Mouse (Mus musculus) effector memory CD4-positive, alpha-beta T cell, adult 7 months (primary cell): Measurements from ENCODE around the gene Olfr1062. TPM values are rescaled to one million over a fixed set of nuclear protein-coding genes. Genes with fewer than 3 reads are reported as not detected.

Experiments
- polyA plus RNA-seq: library from polyadenylated mRNA; unstranded; fragments of 100-300 nt; shearing (Covaris generic); gene quantifications from one replicate; pipeline ENCODE4 v1.2.1, GENCODE M21; 2017

The Olfr1062 gene
- not detected for polyA plus RNA-seq

DNA sequence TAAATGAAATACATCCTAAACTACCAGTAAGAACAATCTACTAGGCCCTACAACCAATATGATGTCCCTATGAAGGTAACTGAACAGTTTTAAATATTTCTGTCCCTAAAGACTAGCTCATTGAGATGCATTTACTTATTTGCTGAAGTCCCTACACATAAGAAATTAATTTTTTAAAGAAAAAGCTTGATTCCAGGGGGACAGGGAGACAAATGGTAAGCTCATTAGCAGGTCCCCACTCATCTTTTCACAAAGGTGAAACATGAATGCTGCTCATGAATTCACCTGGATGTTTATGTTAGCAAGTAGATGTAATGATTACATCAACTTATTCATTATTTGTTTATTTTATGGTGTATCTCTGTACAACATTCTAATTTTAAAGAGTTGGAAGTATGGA is at the start of gene Olfr1062:
Olfr1062 (minus strand) TSS at position 101 of the 400 bp plus-strand sequence.

GRCm38 (mm10) chr2:86456169-86456568 is 29.6 kb upstream of the Olfr1062 start, which contains the start of gene Olfr1066:
TSS of gene Olfr1066 (minus strand) at chr2:86456269.

DNA sequence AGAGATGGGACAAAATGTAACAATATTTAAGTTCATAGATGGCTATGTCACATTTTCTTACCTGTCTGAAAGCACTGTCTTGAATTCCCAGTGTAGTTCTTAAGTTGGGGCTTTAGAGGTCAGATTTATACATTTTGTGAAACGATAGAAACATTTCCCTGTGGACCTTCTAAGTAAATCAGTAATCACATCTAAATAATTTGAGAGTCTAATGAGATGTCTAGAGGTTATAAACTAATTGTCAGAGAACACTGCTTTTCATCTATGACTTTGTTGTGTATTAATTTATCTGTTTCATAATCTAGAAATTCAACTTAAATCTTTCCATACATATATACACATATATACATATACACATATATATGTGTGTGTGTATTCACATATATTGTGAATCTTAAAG is 23.9 kb upstream of the Olfr1062 start, which contains the start of gene Olfr1065:
Olfr1065 (minus strand) TSS at position 101 of the 400 bp plus-strand sequence.

GRCm38 (mm10) chr2:86413950-86414349 is 12.6 kb downstream of the Olfr1062 start, which contains the start of gene Olfr1061:
TSS of gene Olfr1061 (minus strand) at chr2:86414050.

DNA sequence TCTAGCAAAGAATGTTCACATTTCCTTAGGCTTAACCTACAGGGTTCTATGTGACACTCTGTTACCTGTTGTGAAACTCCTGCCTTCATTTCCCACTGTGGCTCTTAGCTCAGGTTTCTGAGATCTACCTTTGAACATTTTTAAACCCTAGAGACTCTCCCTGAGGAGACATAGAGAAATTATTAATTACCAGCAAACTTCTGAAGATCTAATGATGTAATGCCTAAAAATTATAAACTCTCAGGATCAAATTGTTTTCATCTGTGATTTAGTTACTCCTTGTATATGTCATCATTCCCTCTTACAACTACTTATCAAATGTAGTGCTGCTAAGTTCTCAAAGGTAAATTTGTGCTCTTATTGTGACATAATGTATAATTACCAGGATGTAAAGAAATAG is 38.1 kb downstream of the Olfr1062 start, which contains the start of gene Olfr1058:
Olfr1058 (minus strand) TSS at position 101 of the 400 bp plus-strand sequence.

DNA sequence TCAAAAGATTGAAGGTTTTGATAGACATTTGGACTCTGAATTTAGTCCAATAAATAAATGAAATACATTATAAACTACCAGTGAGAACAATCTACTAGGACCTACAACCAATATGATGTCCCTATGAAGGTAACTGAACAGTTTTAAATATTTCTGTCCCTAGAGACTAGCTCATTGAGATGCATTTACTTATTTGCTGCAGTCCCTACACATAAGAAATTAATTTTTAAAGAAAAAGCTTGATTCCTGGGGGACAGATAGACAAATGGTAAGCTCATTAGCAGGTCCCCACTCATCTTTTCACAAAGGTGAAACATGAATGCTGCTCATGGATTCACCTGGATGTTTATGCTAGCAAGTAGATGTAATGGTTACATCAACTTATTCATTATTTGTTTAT is 48.3 kb downstream of the Olfr1062 start, which contains the start of gene Olfr1057:
Olfr1057 (minus strand) TSS at position 101 of the 400 bp plus-strand sequence.

Other genes with a start within 250 kb of the Olfr1062 start
- 0.45 TPM for gene Olfr1044, start 248.9 kb downstream of the Olfr1062 start, polyA plus RNA-seq
- gene Olfr52, start 241.1 kb downstream of the Olfr1062 start, polyA plus RNA-seq: 0.38 TPM
- not detected for gene Olfr1045, start 223.7 kb downstream of the Olfr1062 start, polyA plus RNA-seq
- not detected for gene Olfr1046, start 207.4 kb downstream of the Olfr1062 start, polyA plus RNA-seq
- not detected for gene Olfr1047, start 195.3 kb downstream of the Olfr1062 start, polyA plus RNA-seq
- not detected for gene Olfr1048, start 186.5 kb downstream of the Olfr1062 start, polyA plus RNA-seq
- gene Olfr1049, start 168.4 kb downstream of the Olfr1062 start, polyA plus RNA-seq: not detected
- gene Olfr1051, start 147.7 kb downstream of the Olfr1062 start, polyA plus RNA-seq: not detected
- not detected for gene Olfr1052, start 134.3 kb downstream of the Olfr1062 start, polyA plus RNA-seq
- not detected for gene Olfr1053, start 111.5 kb downstream of the Olfr1062 start, polyA plus RNA-seq
- gene Olfr1054, start 91.3 kb downstream of the Olfr1062 start, polyA plus RNA-seq: not detected
- not detected for gene Olfr1055, start 76.5 kb downstream of the Olfr1062 start, polyA plus RNA-seq
- not detected for gene Olfr1056, start 64.3 kb downstream of the Olfr1062 start, polyA plus RNA-seq
- gene Olfr1057, start 48.4 kb downstream of the Olfr1062 start, polyA plus RNA-seq: not detected
- gene Olfr1058, start 38.2 kb downstream of the Olfr1062 start, polyA plus RNA-seq: not detected
- not detected for gene Olfr1061, start 12.7 kb downstream of the Olfr1062 start, polyA plus RNA-seq
- not detected for gene Olfr1065, start 23.8 kb upstream of the Olfr1062 start, polyA plus RNA-seq
- not detected for gene Olfr1066, start 29.5 kb upstream of the Olfr1062 start, polyA plus RNA-seq
- gene Olfr228, start 60.6 kb upstream of the Olfr1062 start, polyA plus RNA-seq: not detected
- 0.41 TPM for gene Olfr1076, start 81.7 kb upstream of the Olfr1062 start, polyA plus RNA-seq
- not detected for gene Olfr1079, start 115.7 kb upstream of the Olfr1062 start, polyA plus RNA-seq
- 0.24 TPM for gene Olfr1080, start 131.5 kb upstream of the Olfr1062 start, polyA plus RNA-seq
- gene Olfr1082, start 172.2 kb upstream of the Olfr1062 start, polyA plus RNA-seq: not detected
- gene Olfr1084, start 213.0 kb upstream of the Olfr1062 start, polyA plus RNA-seq: not detected
- not detected for gene Olfr1085, start 235.3 kb upstream of the Olfr1062 start, polyA plus RNA-seq